Mouse (Mus musculus) testis, postnatal 10 days (tissue): ENCODE measurements around the gene Tmem136.

Source experiments
- DNase-seq: peaks from one replicate; pipeline ENCODE4 v3.0.0; 2021; ENCODE audit warnings: low spot score

Gene Tmem136

DNA sequence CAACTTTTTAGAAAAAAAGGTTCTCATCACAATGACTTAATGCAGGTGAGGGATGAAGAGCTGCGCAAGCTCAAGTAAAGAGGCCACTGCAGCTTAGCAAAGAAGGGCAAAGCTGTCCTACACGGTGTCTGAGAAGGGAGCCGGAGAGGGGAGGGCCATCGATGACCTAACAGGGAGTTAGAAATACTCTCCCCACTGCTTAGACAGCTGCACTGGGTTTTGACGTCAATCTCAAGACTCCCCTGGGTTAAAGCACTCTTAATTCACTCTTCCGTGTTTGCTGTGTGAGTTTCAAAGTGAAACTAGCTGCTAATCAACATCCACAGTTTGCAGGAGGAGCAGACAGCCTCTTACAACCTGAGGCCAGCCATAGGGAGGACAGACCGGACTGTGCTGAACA lies 40.2 kb downstream of the Tmem136 start:
- DNase-seq: no peak

GRCm38 (mm10) chr9:43074611-43075010 lies 41.8 kb downstream of the Tmem136 start:
- no peak for DNase-seq

DNA sequence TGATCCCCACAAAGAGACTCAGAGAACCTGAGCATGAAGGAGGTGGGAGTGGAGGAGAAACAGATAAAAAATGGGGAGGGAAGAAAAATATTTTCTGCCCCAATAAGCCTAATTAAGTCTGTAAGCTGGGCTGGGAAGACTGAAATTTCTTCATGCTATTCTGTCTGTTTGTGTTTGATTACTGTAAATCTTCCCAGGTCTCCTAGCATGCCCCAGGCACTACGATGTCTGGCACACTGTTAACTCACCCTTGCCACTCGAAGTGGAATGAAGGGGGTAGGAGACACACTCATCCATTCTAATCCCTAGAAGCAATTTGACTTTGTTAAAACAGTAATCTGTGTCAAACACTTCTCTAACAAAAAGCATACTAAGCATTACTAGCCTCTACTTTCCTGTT lies 44.6 kb downstream of the Tmem136 start:
- no peak for DNase-seq

GRCm38 (mm10) chr9:43071176-43071575 lies 45.2 kb downstream of the Tmem136 start:
- no peak for DNase-seq

- DNase-seq: no peak
Observed at GRCm38 (mm10) chr9:43070566-43070965, 45.8 kb downstream of the Tmem136 start.

- no peak for DNase-seq
Observed at GRCm38 (mm10) chr9:43070153-43070552, 46.2 kb downstream of the Tmem136 start.

- no peak for DNase-seq
Observed at GRCm38 (mm10) chr9:43067896-43068295, 48.5 kb downstream of the Tmem136 start.

DNA sequence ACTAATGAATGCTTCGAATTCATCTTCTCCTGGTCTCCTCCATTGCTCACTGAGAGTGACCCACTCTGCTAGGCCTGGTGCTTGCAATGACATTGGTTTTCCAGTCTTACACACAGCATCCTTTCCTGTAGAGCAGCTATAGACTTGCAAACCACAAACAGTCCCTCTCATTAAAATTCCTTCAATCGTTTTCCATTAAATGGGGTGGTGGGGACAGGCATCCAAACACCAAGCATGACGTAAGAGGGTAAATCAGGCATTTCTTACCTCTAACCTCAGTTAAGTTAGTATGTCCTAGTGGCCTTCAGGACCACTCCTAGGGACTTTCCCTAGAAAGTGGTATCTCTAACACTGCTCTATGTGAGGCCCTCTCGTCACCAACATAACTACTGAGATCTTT lies 51.1 kb downstream of the Tmem136 start:
- DNase-seq: no peak

DNA sequence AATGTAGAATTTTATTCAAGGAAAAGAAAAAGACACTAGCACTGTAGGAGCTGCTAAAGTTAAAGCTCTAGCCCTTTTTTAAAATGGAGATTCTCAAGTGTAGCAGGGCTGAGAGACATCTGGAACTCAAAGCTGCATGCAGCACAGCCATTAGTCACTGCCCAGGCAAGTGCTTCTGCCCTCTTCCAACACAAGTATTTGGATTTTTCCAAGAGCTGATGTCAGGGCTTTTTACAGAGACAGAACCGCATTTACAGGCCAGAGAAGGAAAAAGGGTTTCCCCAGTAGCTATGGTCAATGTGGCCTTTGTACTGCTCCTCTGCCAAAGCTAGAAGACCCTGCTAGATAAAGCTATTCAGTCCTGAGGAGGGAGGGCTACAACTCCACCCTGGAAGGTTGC lies 54.8 kb downstream of the Tmem136 start:
- DNase-seq: no peak
